Mouse (Mus musculus): Measurements from ENCODE around the gene Paxbp1. TPM values are rescaled to one million over a fixed set of nuclear protein-coding genes. Genes with fewer than 3 reads are reported as not detected.
"Not testable (repeated sequence)": the region's sequence is repeated elsewhere in the genome, so short reads cannot be mapped to it uniquely, and the experiment has no call there.

Paxbp1 gene
- polyA plus RNA-seq, 1 experiment: 8.8 TPM

DNA sequence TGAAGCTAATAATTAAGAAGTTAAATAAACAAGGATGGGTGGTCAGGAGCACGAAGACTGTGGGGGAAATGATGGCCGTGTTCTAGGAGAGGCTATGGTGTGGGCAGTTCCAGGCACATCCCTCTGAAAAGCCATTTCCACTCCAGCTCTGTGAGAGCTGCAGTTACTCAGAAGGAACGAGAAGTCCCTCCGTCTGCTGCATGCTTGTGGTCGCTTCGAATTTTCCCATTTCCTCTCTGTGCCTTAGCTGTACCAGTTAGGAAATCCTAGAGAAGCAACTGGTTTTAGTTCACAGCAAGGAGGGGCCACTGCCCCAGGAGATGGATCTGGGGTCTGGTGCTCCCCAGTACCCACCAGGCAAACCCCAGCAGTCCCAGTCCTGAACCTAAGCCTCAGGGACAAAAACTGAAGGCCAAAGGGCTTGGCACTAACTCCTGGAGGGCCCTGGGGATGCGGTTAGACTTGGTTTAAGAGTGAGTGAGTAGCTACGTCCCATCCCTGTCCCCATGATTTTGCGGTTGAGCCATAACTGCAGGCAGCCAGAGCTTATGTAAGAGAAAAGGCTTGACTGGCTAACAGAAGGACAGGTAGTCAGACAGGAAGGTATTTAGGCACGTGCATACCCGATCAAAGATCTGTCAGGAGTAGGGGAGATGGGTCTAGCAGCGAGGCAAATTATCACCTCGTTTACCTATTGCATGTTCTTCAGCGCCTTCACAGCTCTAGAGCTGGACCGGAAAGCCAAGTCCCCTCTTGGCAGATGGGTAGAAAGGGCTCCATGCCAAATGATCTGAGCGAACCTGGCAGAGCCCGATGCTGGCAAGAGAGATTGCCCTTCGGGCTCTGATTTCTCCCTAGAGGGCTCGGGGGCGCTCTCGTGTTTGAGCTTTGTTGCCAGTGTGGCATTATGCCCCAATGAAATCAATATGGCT lies 40.2 kb upstream of the Paxbp1 start:
- H3K79me2 ChIP-seq (ENCODE audit: control insufficient read depth, insufficient read depth): no peaks in the 10 kb centered on the region
- no peaks in the 10 kb centered on the region for H3K36me3 ChIP-seq (ENCODE audit: control insufficient read depth, insufficient read depth)
- H3ac ChIP-seq (ENCODE audit: control insufficient read depth, insufficient read length): no peak overlapping the region
- no peak overlapping the region for H3K4me2 ChIP-seq (ENCODE audit: low read depth)
- no peak overlapping the region for H3K4me3 ChIP-seq
- TF ChIP-seq E2F4 (IDR thresholded peaks at IDR 0.05; ENCODE audit: insufficient read depth) (no peak), TCF3 (IDR thresholded peaks at IDR 0.05; ENCODE audit: insufficient read length, low read depth) (no peak), SRF (IDR thresholded peaks at IDR 0.05; ENCODE audit: control insufficient read depth, insufficient read length, low read depth) (no peak), MYOG (IDR thresholded peaks at IDR 0.05; ENCODE audit: control insufficient read depth in 1 of 3, insufficient read depth in 1 of 3, insufficient read length in 2 of 3, low read depth in 2 of 3) (no peak), CEBPB (IDR thresholded peaks at IDR 0.05; ENCODE audit: insufficient read depth, poor library complexity, severe bottlenecking) (no peak), USF1 (IDR thresholded peaks at IDR 0.05; ENCODE audit: low read depth) (no peak), REST (IDR thresholded peaks at IDR 0.05; ENCODE audit: insufficient read depth, insufficient read length) (no peak), MAX (IDR thresholded peaks at IDR 0.05; ENCODE audit: low read depth) (no peak), TCF12 (IDR thresholded peaks at IDR 0.05; ENCODE audit: insufficient read depth, poor library complexity, severe bottlenecking) (no peak), MYOD1 (IDR thresholded peaks at IDR 0.05; ENCODE audit: control insufficient read depth in 1 of 3, insufficient read length in 2 of 3, low read depth in 2 of 3) (no peak), POLR2AphosphoS2 (IDR thresholded peaks at IDR 0.05; ENCODE audit: insufficient read length, low read depth) (no peak), POLR2A (IDR thresholded peaks at IDR 0.05; ENCODE audit: insufficient read length, low read depth) (no peak)
- peaks cover 19% of the 10 kb centered on the region for H3K27me3 ChIP-seq (ENCODE audit: control insufficient read depth, insufficient read depth, insufficient read length)

DNA sequence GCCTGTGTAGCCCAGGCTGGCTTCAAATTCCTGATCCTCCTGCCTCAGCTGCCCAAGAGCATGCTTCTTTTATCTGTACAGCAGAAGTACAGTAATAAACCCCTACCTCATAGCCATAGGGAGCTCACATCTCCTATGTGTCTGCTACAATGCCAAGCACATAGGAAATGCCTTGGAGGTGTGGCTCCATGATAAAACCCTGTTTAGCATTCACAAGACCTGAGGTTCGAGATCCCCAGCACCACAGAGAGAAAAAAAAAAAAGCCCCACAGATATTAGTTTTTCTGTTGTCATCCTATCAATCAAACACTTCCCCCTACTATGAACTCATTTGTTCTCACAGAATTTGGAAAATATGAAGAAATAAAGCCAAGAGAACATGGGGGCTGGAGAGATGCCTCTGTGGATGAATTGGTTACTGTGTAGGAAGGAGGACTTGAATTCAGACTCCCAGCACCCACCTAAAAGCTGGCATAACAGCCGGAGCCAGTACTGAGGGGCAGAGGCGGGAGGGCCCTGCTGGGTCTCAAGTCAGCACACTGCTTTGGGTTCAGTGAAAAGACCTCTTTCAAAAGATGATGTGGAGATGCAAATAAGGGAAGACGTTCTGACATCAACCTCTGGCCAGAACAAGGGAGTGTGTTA lies 38.8 kb upstream of the Paxbp1 start:
- Histone ChIP-seq H3K79me2 (ENCODE audit: control insufficient read depth, insufficient read depth) (no peaks in the 10 kb centered on the region), H3K4me2 (ENCODE audit: low read depth) (no peak overlapping the region), H3ac (ENCODE audit: control insufficient read depth, insufficient read length) (no peak overlapping the region), H3K36me3 (ENCODE audit: control insufficient read depth, insufficient read depth) (no peaks in the 10 kb centered on the region), H3K4me3 (no peak overlapping the region), H3K27me3 (ENCODE audit: control insufficient read depth, insufficient read depth, insufficient read length) (peaks cover 24% of the 10 kb centered on the region)
- TF ChIP-seq SRF (IDR thresholded peaks at IDR 0.05; ENCODE audit: control insufficient read depth, insufficient read length, low read depth) (no peak), POLR2A (IDR thresholded peaks at IDR 0.05; ENCODE audit: insufficient read length, low read depth) (no peak), CEBPB (IDR thresholded peaks at IDR 0.05; ENCODE audit: insufficient read depth, poor library complexity, severe bottlenecking) (no peak), MAX (IDR thresholded peaks at IDR 0.05; ENCODE audit: low read depth) (no peak), MYOD1 (IDR thresholded peaks at IDR 0.05; ENCODE audit: control insufficient read depth in 1 of 3, insufficient read length in 2 of 3, low read depth in 2 of 3) (no peak), TCF3 (IDR thresholded peaks at IDR 0.05; ENCODE audit: insufficient read length, low read depth) (no peak), TCF12 (IDR thresholded peaks at IDR 0.05; ENCODE audit: insufficient read depth, poor library complexity, severe bottlenecking) (no peak), POLR2AphosphoS2 (IDR thresholded peaks at IDR 0.05; ENCODE audit: insufficient read length, low read depth) (no peak), REST (IDR thresholded peaks at IDR 0.05; ENCODE audit: insufficient read depth, insufficient read length) (no peak), USF1 (IDR thresholded peaks at IDR 0.05; ENCODE audit: low read depth) (no peak), MYOG (IDR thresholded peaks at IDR 0.05; ENCODE audit: control insufficient read depth in 1 of 3, insufficient read depth in 1 of 3, insufficient read length in 2 of 3, low read depth in 2 of 3) (no peak), E2F4 (IDR thresholded peaks at IDR 0.05; ENCODE audit: insufficient read depth) (no peak)

GRCm38 (mm10) chr16:91081508-91081907 lies 37.2 kb upstream of the Paxbp1 start:
- Histone ChIP-seq H3K4me2 (ENCODE audit: low read depth) (no peak overlapping the region), H3K27me3 (ENCODE audit: control insufficient read depth, insufficient read depth, insufficient read length) (peaks cover 27% of the 10 kb centered on the region), H3K79me2 (ENCODE audit: control insufficient read depth, insufficient read depth) (no peaks in the 10 kb centered on the region), H3K36me3 (ENCODE audit: control insufficient read depth, insufficient read depth) (no peaks in the 10 kb centered on the region), H3ac (ENCODE audit: control insufficient read depth, insufficient read length) (no peak overlapping the region), H3K4me3 (no peak overlapping the region)
- no peak for TF ChIP-seq POLR2A (IDR thresholded peaks at IDR 0.05; ENCODE audit: insufficient read length, low read depth)
- no peak for TF ChIP-seq MYOG (IDR thresholded peaks at IDR 0.05; ENCODE audit: control insufficient read depth in 1 of 3, insufficient read depth in 1 of 3, insufficient read length in 2 of 3, low read depth in 2 of 3)
- TF ChIP-seq TCF12 (IDR thresholded peaks at IDR 0.05; ENCODE audit: insufficient read depth, poor library complexity, severe bottlenecking): no peak

- H3K36me3 ChIP-seq (ENCODE audit: control insufficient read depth, insufficient read depth): no peaks in the 10 kb centered on the region
- H3K27me3 ChIP-seq (ENCODE audit: control insufficient read depth, insufficient read depth, insufficient read length): peaks cover 18% of the 10 kb centered on the region
- H3K4me2 ChIP-seq (ENCODE audit: low read depth): no peak overlapping the region
- TF ChIP-seq POLR2AphosphoS2 (IDR thresholded peaks at IDR 0.05; ENCODE audit: insufficient read length, low read depth): no peak
- TF ChIP-seq SRF (IDR thresholded peaks at IDR 0.05; ENCODE audit: control insufficient read depth, insufficient read length, low read depth): no peak
- no peak for TF ChIP-seq USF1 (IDR thresholded peaks at IDR 0.05; ENCODE audit: low read depth)
- no peak overlapping the region for H3ac ChIP-seq (ENCODE audit: control insufficient read depth, insufficient read length)
- no peaks in the 10 kb centered on the region for H3K79me2 ChIP-seq (ENCODE audit: control insufficient read depth, insufficient read depth)
- H3K4me3 ChIP-seq: no peak overlapping the region
Measured at GRCm38 (mm10) chr16:91076180-91076579, 31.8 kb upstream of the Paxbp1 start.

GRCm38 (mm10) chr16:91075423-91075822 lies 31.1 kb upstream of the Paxbp1 start:
- H3K27me3 ChIP-seq (ENCODE audit: control insufficient read depth, insufficient read depth, insufficient read length): peaks cover 25% of the 10 kb centered on the region
- not testable (repeated sequence) for H3K4me3 ChIP-seq; H3K79me2 ChIP-seq (ENCODE audit: control insufficient read depth, insufficient read depth); H3K4me2 ChIP-seq (ENCODE audit: low read depth); H3ac ChIP-seq (ENCODE audit: control insufficient read depth, insufficient read length); H3K36me3 ChIP-seq (ENCODE audit: control insufficient read depth, insufficient read depth)
